Mouse (Mus musculus) cortical plate, adult 2 months (tissue): ENCODE data around the gene Prol1.

Experiments
- CTCF ChIP-seq: fragments of 200-500 bp; IDR thresholded peaks from 2 replicates; pipeline ENCODE4 v1.5.1; 2011; ENCODE audit warnings: mild to moderate bottlenecking, control low read depth, low read length; ENCODE audit not compliant: insufficient read depth; ENCODE audit errors: extremely low read depth
- POLR2A ChIP-seq: fragments of 200-500 bp; IDR thresholded peaks from 2 replicates; pipeline ENCODE4 v1.6.1; 2011; ENCODE audit warnings: mild to moderate bottlenecking, low read length, control low read depth; ENCODE audit not compliant: insufficient read depth; ENCODE audit errors: extremely low read depth

- TF ChIP-seq POLR2A (no peak), CTCF (peak; percentile 55; the same call in 1 of the 2 replicates)
These were observed 47.7 kb downstream of the Prol1 start for GRCm38 (mm10) chr5:88364768-88365167.
